Mouse (Mus musculus) cerebellum, adult 18-20 months (tissue): Measurements from ENCODE around the gene Olfr844.

ENCODE experiments used
- DNase-seq, 2 experiments: peaks; one replicate each; pipeline ENCODE4 v3.0.0; 2021

The Olfr844 gene

DNA sequence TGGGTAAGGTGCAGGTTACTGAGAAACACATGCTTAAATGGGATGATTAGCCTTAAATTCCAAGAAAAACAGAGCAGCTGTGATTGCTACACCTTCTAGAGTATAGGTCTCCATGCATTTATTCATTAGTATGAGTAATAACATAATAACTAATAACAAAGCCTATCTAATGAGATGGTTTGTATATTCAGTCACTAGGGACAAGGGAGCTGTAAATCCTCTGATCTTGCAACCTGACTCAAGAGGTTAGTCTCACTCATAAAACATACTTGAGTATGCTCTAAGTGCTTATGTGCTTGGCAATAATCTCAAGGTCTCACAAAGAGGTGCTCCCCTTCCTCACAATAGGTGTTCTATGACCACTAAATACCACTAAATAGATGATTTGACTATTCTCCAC, at the start of gene Olfr844:
Olfr844 (plus strand) TSS at position 301 of the 400 bp plus-strand sequence.
- DNase-seq: no peak

DNA sequence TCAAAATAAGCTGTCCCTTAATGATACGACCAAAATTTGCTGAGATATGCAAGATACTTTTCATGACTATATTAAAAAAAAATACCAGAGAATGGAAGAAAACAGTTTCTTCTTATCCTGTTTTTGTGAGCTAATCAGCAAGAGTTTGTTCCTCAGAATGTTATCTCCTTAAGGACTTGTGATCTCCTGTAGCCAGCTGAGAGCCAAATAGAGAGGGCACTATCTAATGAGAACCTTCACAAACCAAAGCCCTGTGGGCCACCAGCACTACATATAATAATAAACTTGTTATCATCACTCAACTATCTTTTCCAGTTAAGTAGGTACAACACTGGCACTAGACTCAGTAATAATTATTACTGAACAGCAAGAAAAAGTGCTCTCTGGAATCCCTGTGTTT, 20.0 kb downstream of the Olfr844 start, which contains the start of gene Olfr845:
Olfr845 (plus strand) TSS at position 301 of the 400 bp plus-strand sequence.
- DNase-seq: no peak

DNA sequence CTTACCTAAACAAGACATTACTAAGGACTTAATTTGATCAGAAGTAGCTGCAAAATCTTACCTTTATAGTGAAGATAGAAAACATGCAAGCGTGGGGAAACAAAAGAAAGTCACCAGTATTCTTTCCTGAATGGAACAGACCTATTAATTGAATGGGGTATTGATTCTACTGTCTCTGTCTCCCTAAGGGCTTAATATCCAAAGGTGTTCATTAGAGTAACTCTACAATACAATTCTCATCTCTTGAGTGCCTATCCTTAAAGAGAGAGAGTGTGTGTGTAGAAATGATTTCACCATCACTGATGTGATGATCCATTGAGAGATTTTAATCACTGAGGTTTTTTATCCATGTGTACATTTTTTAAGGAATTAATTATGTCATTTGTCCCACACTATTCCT, 47.8 kb downstream of the Olfr844 start, which contains the start of gene Olfr846:
Olfr846 (minus strand) TSS at position 101 of the 400 bp plus-strand sequence.
- no peak for DNase-seq
